Mouse (Mus musculus) CD8-positive naive resting alpha-beta T cell, adult 2 months (primary cell): ENCODE results near the gene Pde7b.

Experiments
- DNase-seq, 2 experiments: peaks; one replicate each; pipeline ENCODE4 v3.0.0; 2022; ENCODE audit warnings: low read depth in 2 of 2, low spot score in 2 of 2

The Pde7b gene

DNA sequence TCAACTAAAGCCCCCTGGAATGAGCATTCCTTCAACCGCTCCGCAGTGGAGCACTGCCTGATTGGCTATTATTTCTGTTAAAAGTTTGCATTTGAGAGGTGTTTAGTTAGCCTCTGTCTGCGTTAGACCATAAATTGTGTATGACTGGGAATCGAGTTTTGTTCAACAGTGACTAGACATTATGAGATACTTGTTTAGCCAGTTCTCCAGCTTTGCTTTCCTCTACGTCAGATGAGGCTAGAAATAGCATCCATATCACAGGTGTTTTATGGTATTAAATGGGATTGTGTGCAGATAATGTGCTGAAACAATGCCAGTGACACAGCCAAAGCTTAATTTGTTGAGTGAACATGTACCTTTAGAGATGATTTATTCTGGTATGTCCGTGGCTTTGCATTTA lies 70.3 kb downstream of the Pde7b start:
- no peak for DNase-seq

DNA sequence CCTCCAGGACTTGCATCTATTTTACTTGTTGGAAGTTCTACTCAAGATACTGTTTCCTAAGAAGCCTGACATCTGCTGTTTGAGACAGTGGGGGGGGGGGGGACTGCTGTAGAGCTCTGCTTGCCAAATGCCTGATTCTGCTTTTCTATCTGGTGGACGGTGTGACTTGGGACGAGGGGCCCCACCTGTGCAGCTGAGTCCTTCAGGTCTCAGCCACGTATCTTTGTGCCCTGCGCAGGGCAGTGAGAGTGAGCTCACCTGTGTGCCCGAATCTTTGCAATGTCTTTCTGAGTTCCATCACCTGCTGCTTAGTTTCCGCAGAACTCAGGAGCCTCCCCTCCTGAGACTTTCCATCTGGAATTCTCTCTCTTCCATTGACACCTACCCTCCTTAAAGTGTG lies 70.7 kb downstream of the Pde7b start:
- no peak for DNase-seq

DNA sequence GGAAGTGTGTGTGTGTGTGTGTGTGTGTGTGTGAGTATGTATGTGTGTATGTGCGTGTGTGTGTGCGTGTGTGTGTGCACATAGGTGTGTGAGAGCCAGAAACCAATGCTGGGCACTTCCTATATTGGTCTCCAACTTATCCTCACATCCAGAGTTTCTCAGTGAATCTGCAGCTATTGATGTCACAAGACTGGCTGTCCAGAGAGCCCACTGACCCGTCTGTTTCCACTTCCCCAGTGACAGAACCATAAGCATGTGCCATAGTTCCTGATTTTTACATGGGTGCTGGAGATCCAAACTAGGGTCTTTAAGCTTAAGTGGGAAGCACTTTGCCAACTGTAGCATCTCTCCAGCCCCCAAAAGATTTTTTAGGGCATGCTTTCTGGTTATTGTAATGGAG lies 71.6 kb downstream of the Pde7b start:
- no peak for DNase-seq

DNA sequence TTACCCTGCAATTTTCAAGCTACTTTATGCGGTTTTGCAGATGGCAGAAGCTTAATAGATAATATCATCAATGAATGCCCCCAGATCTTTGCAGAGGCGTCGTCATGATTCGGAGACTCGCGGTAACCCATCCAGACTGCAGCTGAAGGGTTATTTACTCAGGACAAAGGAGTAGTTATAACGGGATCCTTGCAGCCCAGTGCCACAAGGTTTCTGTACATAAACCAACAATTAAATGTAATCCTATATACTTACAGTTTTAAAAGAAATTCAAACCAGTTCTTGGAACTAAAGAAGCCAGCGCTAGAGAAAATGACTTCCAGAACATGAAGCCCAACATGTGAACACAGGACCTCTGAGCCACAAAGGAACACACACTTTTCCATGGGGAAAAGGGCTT lies 88.5 kb downstream of the Pde7b start:
- DNase-seq, result no peak

DNA sequence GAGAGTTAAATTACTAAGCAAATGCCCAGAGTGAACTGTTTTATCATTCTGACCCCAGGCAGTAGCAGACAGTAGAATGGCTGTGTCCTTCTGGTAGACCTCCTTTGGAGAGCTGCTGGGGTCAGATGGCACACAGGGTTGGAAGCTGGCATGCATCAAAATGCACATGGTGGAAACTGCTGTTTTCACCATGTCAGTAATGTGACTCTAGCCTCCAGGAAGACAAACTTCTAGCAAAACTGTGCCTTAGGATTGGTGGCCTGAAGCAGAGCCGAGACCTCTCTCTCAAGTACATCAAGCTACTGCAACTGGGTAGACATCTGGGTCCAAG lies 91.8 kb downstream of the Pde7b start:
- DNase-seq, result no peak

DNA sequence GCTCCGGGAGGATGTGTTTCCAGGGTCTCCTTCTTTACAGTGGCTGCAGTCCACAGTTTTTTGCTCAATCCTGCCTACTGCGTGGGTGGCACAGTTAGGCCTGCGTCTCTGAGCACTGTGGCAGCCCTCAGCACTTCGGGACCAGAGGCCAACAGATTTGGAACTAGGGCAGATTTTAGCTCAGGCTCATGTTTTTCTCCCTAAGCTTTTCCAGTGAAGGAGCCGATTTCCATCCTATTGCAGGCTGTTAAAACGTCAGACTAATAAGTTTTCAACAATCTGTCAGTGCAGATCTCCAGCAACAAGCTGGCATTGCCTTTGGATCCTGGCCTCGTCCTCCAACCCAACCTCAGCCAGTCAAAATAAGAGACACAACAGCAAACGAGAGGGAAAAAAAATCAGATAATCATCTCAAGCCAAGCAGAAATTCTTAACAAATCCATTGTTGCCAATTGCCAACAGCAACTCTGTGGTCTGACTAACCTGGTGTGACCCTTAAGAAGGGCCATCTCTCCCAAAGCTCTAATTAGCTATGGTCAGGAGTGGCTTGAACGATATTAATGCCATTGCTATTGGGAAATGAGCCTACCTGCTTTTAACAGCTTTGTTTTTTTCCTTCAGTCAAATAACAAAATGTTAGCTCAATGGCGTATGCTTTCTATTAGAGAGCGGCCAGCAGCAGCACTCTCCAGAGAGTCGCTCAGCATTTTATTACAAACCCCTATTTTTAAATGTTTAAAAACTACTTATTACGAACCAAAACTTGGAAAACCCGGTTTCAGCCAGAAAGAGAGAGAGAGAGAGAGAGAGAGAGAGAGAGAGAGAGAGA lies 92.4 kb downstream of the Pde7b start:
- DNase-seq, result no peak

DNA sequence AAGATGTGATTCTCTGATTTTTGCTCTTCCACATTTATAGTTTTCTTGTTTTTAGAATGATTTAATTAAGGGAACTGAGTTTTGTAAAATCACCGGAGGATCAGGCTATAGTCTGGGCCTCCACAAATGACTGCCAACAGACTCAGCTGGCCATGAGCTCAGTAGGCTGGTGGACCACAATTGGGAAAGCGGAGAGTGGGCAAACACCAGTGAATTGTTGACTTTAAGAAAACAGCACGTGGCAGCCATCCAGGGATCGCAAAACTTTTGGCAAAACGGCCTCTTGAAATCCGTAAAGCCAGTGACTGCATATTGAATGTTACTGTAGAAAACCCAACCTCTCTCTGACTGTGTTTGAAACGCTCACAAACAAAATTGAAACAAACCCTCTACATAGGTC lies 94.8 kb downstream of the Pde7b start:
- no peak for DNase-seq

DNA sequence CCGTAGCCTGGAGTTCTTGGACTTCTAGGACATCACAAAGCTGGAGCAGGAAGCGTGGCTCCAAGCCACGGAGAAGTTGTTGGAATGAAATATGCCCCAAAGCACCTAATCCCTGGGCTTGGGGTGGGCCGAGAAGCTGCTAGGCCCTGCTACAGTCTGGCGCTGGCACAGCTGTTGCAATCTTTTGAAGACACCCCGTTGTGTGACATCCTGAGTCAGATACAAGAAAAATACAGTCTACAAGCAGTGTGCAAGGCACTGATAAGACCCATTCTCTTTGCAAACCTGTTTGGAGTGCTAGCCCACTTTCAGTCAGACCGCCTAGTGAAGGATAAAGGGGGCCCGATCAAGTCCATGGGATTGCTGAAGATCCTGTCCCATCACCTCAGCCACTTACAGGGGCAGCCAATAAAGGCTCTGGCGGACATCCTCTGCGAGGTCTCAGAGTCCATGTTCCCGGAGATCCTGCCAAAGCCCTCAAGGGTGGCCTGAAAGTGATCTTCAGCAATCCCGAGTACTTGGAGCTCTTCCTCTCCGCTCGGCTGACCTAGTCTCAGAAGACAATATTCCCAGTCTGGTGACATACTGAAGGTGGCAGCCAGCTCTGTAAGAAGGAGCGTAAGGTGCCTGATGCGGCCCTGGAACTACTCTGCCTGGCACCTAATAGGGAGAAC lies 99.0 kb downstream of the Pde7b start:
- no peak for DNase-seq

DNA sequence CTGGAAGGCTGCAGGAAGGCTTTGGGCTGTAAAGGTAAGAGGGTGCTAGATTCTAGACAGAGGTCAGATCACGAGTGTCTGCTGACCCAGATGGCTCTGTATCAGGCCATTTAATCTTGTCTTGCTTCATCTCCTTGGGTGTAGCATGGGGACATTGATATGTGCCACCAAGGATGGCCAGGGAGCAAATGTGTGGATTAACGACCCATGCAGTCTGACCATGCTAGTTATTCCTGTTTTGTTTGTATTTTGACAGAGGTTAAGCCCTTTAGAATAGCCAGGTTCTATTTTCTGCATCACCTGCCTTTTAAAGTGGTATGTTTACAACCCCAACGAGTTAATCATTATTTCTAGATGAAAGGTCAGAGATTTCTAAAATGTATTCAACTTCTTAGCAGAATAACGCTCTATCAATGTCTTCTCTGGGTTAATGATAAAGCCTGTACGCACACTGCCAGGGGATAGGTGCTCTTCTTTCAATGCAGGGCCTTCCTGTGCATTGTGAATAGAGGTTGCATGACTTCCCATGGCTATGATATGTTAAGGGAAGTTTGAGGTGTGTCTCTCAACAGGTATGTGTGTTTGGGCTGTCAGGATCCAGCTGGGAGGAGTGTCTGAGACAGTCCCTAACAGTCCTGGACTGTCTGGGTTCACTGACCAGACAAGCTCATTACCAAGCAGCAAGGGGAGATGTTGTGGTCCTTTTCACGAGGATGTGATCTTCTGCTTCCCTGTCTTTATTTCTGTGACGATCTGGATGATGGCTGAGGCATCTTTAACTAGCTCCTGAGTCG lies 103.0 kb downstream of the Pde7b start:
- no peak for DNase-seq

DNA sequence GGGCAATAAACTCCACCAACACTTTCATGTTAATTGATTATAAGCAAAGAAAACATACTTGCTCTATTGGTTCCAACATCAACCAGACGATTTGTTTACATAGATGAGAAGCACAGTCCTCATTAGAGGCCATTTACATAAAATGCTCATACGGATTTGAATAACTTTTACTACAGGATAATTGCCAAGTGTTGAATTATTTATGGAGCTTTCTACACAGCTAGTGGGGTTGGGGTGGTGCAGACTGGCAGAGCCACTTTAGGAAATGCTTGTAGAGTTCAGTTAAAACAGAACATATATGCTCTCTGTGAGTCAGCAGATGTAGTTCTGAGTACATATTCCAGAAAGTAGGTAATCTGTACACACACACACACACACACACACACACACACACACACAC lies 118.9 kb downstream of the Pde7b start:
- DNase-seq, result no peak

DNA sequence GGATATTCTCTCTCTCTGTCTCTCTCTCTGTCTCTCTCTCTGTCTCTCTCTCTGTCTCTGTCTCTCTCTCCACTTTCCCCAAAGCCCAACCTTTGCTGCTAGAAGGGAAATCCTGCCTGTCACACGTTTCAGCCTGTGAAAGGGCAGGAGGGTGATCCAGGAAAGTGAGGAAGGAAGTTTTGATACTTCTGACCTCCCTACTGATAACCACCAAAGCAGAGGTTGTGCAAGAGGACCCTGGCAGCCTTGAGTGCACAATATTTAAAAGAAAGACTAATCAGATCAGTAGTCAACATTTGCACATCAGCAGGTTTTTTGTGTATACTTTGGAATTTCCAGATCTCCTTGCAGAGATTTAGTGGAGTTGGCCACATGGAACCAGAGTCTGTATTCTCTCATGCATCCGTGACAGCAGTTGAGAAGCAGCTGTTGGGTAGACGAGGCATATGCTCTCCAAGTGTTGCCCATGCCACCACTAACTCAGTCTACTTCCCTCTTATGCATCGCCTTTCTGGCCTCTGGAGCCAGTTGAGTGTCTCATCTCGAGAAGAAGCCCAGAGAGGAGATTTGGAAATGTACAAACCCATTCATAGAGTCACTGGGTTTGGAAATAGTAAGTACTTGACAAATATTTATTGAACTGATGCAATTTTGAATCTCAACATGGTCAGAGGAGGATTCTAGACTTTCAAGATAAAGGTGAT lies 129.6 kb downstream of the Pde7b start:
- no peak for DNase-seq

DNA sequence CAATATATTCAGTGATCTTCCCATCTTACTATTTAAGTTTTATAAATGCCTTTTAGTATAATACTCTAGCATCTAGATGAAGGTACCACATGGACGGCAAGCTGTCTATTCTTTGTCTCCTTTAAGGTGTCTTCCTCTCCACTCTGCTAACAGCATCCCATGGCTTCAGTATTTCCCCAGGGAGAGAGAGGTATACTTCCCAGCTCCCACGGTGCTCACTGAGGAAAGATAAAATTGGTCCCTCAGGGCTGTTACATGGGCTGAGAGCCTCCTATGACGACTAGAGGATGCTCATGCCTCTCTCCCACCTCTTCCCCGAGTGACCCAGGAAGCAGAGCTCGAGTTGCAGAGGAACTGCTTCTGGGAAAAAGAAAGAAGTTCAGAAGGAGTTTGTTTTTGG lies 130.9 kb downstream of the Pde7b start:
- DNase-seq, result no peak

DNA sequence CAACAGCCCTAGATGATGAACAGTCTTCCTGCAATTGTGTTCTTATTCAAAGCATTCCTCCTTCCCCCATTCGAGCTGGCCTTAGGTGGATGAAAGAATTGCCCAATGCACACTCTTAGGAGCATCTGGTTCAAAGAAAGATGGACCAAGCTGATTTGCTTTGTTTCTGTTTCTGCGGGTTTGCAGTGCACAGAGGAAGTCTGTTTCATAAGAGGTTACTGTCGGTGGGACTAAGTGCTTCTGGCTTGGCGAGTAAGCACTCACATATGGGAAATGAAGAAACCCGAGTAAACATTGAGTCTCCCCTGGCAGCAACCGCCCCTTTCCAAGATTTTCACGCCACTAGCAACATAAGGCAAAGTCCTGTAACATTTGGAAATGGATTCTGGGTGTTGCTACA lies 134.8 kb downstream of the Pde7b start:
- DNase-seq, result no peak

DNA sequence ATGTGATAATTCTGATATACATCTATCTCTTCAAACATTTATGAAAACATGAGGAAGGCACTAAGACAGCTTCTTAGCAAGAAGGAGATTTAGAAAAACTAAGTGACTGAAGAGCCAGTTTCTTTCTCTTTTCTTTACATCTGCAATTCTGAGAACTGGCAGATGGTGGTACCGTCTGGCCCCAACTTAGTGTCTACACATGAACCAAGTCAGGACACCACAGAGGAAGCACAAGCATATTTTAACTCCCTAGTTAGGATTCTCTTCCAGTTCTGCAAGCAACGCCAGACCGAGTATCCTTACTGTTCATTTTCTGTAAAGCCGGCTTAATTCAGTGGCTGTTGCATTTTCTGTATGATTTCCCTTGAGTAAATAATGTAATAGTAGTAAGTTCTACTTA lies 138.9 kb downstream of the Pde7b start:
- DNase-seq, result no peak

DNA sequence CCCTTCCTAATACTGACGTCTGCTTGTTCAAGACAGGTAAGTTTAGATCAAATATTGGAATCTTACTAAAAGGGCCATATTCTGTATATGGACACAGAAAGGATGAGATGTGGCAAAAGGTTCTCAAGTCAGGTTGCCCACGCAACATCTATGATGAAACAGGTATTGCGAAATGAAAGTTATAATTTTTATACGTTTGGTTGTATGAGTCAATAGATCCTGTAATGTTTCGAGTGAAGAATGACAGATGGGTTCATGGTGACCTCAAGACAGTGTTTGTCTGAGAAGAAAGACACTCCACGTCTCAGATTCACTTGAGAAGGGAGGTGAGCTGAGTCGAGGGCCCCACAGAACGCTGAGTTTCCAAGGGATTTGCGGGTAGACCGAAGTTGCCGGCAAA lies 149.9 kb downstream of the Pde7b start:
- no peak for DNase-seq

DNA sequence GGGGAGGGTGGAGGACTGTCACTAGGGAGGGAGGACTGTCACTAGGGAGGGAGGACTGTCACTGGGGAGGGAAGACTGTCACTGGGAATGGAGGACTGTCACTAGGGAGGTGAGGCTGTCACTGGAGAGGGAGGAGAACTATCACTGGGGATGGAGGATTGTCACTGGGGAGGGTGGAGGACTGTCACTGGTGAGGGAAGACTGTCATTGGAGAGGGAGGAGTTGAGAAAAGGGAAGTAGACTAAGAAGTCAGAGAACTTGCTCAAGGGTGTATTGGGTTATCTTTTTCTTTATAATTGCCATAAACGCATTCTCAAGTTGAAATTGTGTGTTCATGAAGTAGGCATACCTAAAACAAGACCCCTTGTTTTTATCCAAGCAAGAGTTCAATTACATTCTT lies 150.5 kb downstream of the Pde7b start:
- no peak for DNase-seq

DNA sequence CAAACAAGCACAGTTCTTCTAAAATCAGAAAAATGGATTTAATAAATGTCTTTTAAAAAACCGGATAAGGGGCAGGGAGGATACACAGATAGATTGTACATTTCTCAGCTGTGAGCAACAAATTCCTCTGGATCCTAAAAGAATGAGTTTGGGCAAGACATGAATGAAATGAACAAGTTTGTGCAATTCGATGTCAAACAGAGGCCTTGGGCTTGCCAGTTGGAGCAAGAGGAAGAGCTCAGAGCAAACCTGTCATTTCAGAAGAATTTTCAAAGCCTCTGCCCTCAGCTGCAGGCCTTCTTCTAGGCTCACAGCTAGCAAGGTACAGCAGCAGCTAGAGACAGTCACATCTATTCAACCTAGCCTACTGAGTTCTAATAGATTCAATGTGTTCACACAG lies 153.4 kb downstream of the Pde7b start:
- no peak for DNase-seq

DNA sequence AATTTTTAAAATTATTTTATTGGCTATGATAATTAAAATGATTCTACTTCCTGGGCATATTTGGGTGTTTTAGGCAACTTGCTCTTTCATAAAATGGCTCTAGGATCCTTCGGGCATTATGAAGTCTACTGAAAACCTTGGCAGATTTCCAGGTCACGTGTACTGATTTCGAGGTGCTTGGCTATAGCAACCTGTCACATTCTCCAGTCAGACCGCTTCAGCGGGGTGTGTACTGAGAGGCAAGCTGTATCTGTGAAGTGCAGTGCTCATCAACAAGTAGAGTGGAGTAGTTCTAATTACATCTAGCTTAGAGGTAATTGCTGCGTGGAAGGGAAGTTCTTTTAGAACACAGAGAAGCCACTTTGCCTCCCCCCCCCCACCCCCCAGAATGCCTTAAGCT lies 156.2 kb downstream of the Pde7b start:
- DNase-seq, result no peak

DNA sequence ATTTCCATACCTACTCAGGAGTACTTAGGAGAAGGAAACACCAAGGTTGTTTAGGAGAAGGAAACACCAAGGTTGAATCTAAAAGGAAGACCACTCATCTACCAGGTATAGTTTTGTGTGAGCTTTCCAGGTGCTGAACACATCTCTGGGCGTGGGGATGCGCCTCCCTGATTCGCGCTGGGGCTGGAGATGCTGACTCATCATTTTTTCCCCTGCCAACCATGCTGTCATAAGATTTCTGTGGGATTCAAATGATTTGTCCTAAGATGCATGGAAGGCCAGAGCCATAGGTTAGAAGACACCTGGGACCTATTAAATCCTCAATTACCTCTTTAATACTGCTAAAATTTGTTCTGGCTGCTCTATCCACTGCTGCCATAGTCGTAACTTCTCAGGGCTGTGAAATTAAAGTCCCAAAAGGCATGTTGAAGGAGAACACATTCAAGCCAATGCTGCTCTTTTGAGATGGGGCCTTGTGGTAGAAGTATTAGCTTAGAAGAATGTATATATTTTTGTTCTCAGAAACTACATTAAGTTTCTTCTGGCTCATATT lies 157.1 kb downstream of the Pde7b start:
- no peak for DNase-seq

DNA sequence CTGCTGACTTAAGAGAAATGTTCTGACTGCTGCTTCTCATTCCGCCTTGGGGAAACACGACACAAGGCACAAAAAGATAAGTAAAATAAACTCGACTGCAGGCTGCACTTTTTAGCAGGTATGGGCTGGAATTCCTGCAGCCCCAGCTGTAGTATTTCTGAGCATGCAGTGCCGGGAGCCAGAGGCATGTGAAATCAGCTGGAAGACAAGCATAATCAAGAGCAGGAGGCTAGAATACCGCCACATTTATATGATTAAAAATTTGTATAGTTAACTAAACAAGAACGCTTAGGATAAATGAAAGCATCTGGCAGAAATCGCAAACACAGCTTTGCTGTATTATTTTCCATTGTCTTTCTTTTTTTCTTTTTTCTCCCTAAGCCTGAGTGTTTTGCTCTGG lies 168.4 kb downstream of the Pde7b start:
- DNase-seq, result no peak

DNA sequence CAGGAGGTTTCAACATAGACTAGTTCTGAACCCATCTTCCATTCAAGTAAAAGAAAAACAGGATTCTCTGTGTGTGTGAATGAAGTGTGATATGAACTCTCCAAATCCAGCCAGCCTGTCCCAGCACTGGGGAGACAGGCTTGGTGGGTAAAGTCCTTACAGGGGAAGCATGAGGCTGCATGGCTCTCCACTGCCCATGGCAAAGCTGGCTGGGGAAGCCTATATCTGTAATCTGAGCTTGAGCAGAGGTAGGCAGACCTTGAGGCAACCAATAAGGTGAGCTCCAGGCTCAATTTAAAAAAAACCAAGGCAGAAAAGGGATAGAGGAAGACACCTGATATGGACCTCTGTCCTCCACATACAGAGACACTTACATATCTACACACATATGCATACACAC lies 173.5 kb downstream of the Pde7b start:
- DNase-seq, result no peak
